Mouse (Mus musculus) T-helper 2 cell (primary cell): ENCODE measurements around the gene Wee1.

Source experiments
- in situ Hi-C: fragments of 300-600 bp; cut with MboI, MseI; formaldehyde crosslinking; loops from one replicate; pipeline ENCODE4 v1.15.1; 2025; ENCODE audit warnings: high pct_unique_total_duplicates

The Wee1 gene

DNA sequence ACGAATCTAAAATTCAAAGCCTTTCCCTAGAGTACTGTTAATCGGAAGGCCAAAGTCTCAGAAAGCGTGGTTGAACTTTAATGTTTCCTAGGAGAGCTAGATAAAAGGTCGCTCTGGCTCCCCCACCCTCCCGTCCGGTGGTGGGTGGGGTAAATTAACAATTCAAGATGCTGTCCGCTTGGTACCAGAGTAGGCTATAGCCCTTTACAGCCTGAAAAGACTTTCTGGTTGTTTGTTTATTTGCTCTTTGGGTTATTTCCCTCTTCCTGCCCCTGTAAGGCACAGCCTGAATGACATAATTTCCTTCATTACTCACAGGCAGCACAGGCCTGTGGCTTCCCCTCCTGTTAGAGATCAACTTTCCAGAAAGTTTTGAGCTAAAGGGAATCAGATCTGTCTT is 68.1 kb downstream of the Wee1 start:
- in situ Hi-C loops, result no loop called here
